Mouse (Mus musculus) megakaryocyte-erythroid progenitor cell, adult 5 weeks (primary cell): ENCODE measurements around the gene Olfr721-ps1. TPM values are rescaled to one million over a fixed set of nuclear protein-coding genes. Genes with fewer than 3 reads are reported as not detected.

ENCODE experiments used
- polyA plus RNA-seq: library from polyadenylated mRNA; stranded (reverse); fragments of >175 nt; gene quantifications from 2 replicates; pipeline ENCODE4 v1.2.3, GENCODE M21; 2012

Olfr721-ps1 gene
- not detected in 2 replicates for polyA plus RNA-seq

GRCm38 (mm10) chr14:14400998-14401397 is at the start of gene Olfr721-ps1:
Olfr721-ps1 (plus strand) TSS chr14:14401298.

Other genes starting within 250 kb of the Olfr721-ps1 start
- gene Olfr720, start 214.5 kb upstream of the Olfr721-ps1 start, polyA plus RNA-seq, result not detected in 2 replicates
- gene Olfr31, start 78.5 kb upstream of the Olfr721-ps1 start, polyA plus RNA-seq, result 0.01 TPM in 1 of 2 replicates, not detected in the other
- gene Il3ra, start 55.0 kb upstream of the Olfr721-ps1 start, polyA plus RNA-seq, result 298 and 386 TPM in 2 replicates